Mouse (Mus musculus) G1E (cell line): ENCODE data around the gene Srrt.

Source experiments
- CTCF ChIP-seq: IDR thresholded peaks from 2 replicates; pipeline ENCODE4 v1.5.1; 2012; ENCODE audit warnings: low read depth, low read length, inconsistent platforms, mixed read lengths
- GATA1 ChIP-seq: IDR thresholded peaks from 2 replicates; pipeline ENCODE4 v1.6.1; 2012; ENCODE audit warnings: borderline replicate concordance, low read length, inconsistent platforms, mixed read lengths
- POLR2AphosphoS5 ChIP-seq: IDR thresholded peaks from 2 replicates; pipeline ENCODE4 v1.6.1; 2012; ENCODE audit warnings: low read depth, low read length, inconsistent platforms; ENCODE audit not compliant: insufficient replicate concordance
- TAL1 ChIP-seq: conservative IDR thresholded peaks from 2 replicates; pipeline ENCODE4 v1.6.1; 2012; ENCODE audit warnings: low read depth, low read length, inconsistent platforms, mixed read lengths

GRCm38 (mm10) chr5:137348482-137349383, 41.3 kb upstream of the Srrt start:
- TF ChIP-seq CTCF (no peak), GATA1 (no peak), POLR2AphosphoS5 (no peak), TAL1 (no peak)
